Mouse (Mus musculus): ENCODE measurements around the gene Gmip. TPM values are rescaled to one million over a fixed set of nuclear protein-coding genes. Genes with fewer than 3 reads are reported as not detected.

Gmip gene
- polyA plus RNA-seq, 1 experiment: 80.2 TPM

GRCm38 (mm10) chr8:69867696-69868326, 59.3 kb downstream of the Gmip start:
- no peak for DNase-seq (ENCODE audit: low read depth)
- no peak for TF ChIP-seq CTCF (IDR thresholded peaks at IDR 0.05; ENCODE audit: borderline replicate concordance, extremely low read depth, insufficient read depth, insufficient read length)

- DNase-seq (ENCODE audit: low read depth): no peak
- TF ChIP-seq CTCF (IDR thresholded peaks at IDR 0.05; ENCODE audit: borderline replicate concordance, extremely low read depth, insufficient read depth, insufficient read length): no peak
- TF ChIP-seq POLR2A (IDR thresholded peaks at IDR 0.05; ENCODE audit: borderline replicate concordance, extremely low read depth, insufficient read depth, insufficient read length, poor library complexity, severe bottlenecking): no peak
Measured at GRCm38 (mm10) chr8:69870003-69870765, 61.7 kb downstream of the Gmip start.

- DNase-seq (ENCODE audit: low read depth): no peak
- no peak for TF ChIP-seq CTCF (IDR thresholded peaks at IDR 0.05; ENCODE audit: borderline replicate concordance, extremely low read depth, insufficient read depth, insufficient read length)
- TF ChIP-seq POLR2A (IDR thresholded peaks at IDR 0.05; ENCODE audit: borderline replicate concordance, extremely low read depth, insufficient read depth, insufficient read length, poor library complexity, severe bottlenecking): no peak
Measured at GRCm38 (mm10) chr8:69870907-69871306, 62.4 kb downstream of the Gmip start.

Other genes starting within 250 kb of the Gmip start
- gene Zfp868, start 183.1 kb upstream of the Gmip start, polyA plus RNA-seq (2012; rRNA removed): 21.5 and 23.7 TPM in 2 replicates
- gene Zfp964, start 154.2 kb upstream of the Gmip start, polyA plus RNA-seq (2012; rRNA removed): 2.3 and 2.9 TPM in 2 replicates
- 13.5 and 14.3 TPM in 2 replicates for gene Zfp869, start 98.0 kb upstream of the Gmip start, polyA plus RNA-seq (2012; rRNA removed)
- gene Zfp963, start 58.7 kb upstream of the Gmip start, polyA plus RNA-seq (2012; rRNA removed): 9.4 and 9.6 TPM in 2 replicates
- 1.4 and 1.6 TPM in 2 replicates for gene Gm20422, start 33.8 kb upstream of the Gmip start, polyA plus RNA-seq (2012; rRNA removed)
- gene Atp13a1, start 17.5 kb upstream of the Gmip start, polyA plus RNA-seq (2012; rRNA removed): 85.0 and 112 TPM in 2 replicates
- gene Zfp866, start 17.5 kb upstream of the Gmip start, polyA plus RNA-seq (2012; rRNA removed): 31.2 and 44.6 TPM in 2 replicates
- gene Lpar2, start 13.8 kb downstream of the Gmip start, polyA plus RNA-seq (2012; rRNA removed): 7.2 and 8.0 TPM in 2 replicates
- gene Pbx4, start 23.8 kb downstream of the Gmip start, polyA plus RNA-seq (2012; rRNA removed): 38.6 and 43.6 TPM in 2 replicates
- gene Cilp2, start 79.0 kb downstream of the Gmip start, polyA plus RNA-seq (2012; rRNA removed): 5.0 and 5.6 TPM in 2 replicates
- gene Tssk6, start 93.5 kb downstream of the Gmip start, polyA plus RNA-seq (2012; rRNA removed): 0.37 and 0.53 TPM in 2 replicates
- gene Ndufa13, start 93.9 kb downstream of the Gmip start, polyA plus RNA-seq (2012; rRNA removed): 84.2 and 106 TPM in 2 replicates
- gene Yjefn3, start 94.0 kb downstream of the Gmip start, polyA plus RNA-seq (2012; rRNA removed): 12.6 and 13.0 TPM in 2 replicates
- 33.6 and 41.2 TPM in 2 replicates for gene Gatad2a, start 187.7 kb downstream of the Gmip start, polyA plus RNA-seq (2012; rRNA removed)
- 120 and 138 TPM in 2 replicates for gene Mau2, start 234.1 kb downstream of the Gmip start, polyA plus RNA-seq (2012; rRNA removed)
- 22.4 and 32.4 TPM in 2 replicates for gene Sugp1, start 234.1 kb downstream of the Gmip start, polyA plus RNA-seq (2012; rRNA removed)